Mouse (Mus musculus) forebrain, embryonic 13.5 days (tissue): ENCODE results near the gene Grhpr. TPM values are rescaled to one million over a fixed set of nuclear protein-coding genes. Genes with fewer than 3 reads are reported as not detected.

ENCODE experiments used
- ATAC-seq: fragments of 200-750 bp; cut with Nextera tagmentation; 2 replicates; pipeline ENCODE4 v1.8.0; 2017
- H3K27ac ChIP-seq: fragments of 300-500 bp; sonication (generic); 2 replicates; pipeline ENCODE4 v1.5.1; 2015; ENCODE audit warnings: inconsistent platforms, mild to moderate bottlenecking, moderate library complexity
- H3K27me3 ChIP-seq: fragments of 300-500 bp; sonication (generic); 2 replicates; pipeline ENCODE4 v1.6.1; 2015; ENCODE audit warnings: mild to moderate bottlenecking, inconsistent platforms
- H3K36me3 ChIP-seq: fragments of 300-500 bp; sonication (generic); 2 replicates; pipeline ENCODE4 v1.6.1; 2015; ENCODE audit warnings: mild to moderate bottlenecking, inconsistent platforms; ENCODE audit not compliant: poor library complexity, severe bottlenecking
- H3K4me1 ChIP-seq: fragments of 300-500 bp; sonication (generic); 2 replicates; pipeline ENCODE4 v1.6.1; 2015; ENCODE audit warnings: inconsistent platforms
- H3K4me2 ChIP-seq: fragments of 300-500 bp; sonication (generic); 2 replicates; pipeline ENCODE4 v1.6.1; 2015; ENCODE audit warnings: inconsistent platforms, mild to moderate bottlenecking, moderate library complexity
- H3K4me3 ChIP-seq: fragments of 300-500 bp; sonication (generic); 2 replicates; pipeline ENCODE4 v1.5.1; 2015; ENCODE audit warnings: mild to moderate bottlenecking, inconsistent platforms
- H3K9ac ChIP-seq: fragments of 300-500 bp; sonication (generic); 2 replicates; pipeline ENCODE4 v1.6.1; 2015; ENCODE audit warnings: mild to moderate bottlenecking, inconsistent platforms
- H3K9me3 ChIP-seq: fragments of 300-500 bp; sonication (generic); replicated peaks from 2 replicates; pipeline ENCODE4 v1.6.1; 2016; ENCODE audit warnings: inconsistent platforms
- WGBS: fragments of 180-500 bp; shearing (Covaris S2); methylation state at CpG from one replicate; pipeline ENCODE4 v1.1.7; 2015; 5-methylcytosine and 5-hydroxymethylcytosine counted together
- polyA plus RNA-seq: library from polyadenylated mRNA; unstranded; fragments of >200 nt; fragmentation: Nextera tagmentation; extraction: Ambion mirVana; gene quantifications from 2 replicates; pipeline ENCODE4 v1.2.1, GENCODE M21; 2015

Grhpr gene
- polyA plus RNA-seq, 1 experiment from 2014 or later, result 22.5 TPM

DNA sequence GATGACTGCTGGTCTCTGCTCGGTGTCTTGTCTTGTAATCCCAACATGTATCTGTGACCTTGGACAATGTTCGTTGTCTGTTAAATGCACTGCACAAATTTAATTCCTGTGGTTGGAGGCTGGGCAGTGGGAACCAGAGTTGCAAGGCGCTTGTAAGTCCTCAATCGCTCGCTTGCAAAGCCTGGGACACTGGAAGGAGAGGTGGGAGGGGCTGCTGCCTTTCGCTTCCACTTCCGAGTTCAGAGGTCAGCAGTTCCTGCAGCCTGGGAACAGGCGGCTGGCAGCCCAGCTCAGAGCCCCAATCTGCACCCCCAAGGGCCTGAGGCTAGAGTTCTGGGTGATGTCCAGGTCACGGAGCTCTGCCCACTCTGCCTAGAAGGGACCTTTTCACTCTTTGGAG lies 28.2 kb upstream of the Grhpr start:
- Histone ChIP-seq H3K4me1 (no peaks in the 10 kb centered on the region), H3K4me3 (no peak overlapping the region), H3K9ac (no peak overlapping the region), H3K4me2 (no peak overlapping the region), H3K36me3 (no peaks in the 10 kb centered on the region), H3K9me3 (no peaks in the 10 kb centered on the region), H3K27me3 (no peaks in the 10 kb centered on the region), H3K27ac (no peak overlapping the region)
- ATAC-seq, result no peak
- 81% methylated on average over 9 of the region's 9 CpGs for WGBS

DNA sequence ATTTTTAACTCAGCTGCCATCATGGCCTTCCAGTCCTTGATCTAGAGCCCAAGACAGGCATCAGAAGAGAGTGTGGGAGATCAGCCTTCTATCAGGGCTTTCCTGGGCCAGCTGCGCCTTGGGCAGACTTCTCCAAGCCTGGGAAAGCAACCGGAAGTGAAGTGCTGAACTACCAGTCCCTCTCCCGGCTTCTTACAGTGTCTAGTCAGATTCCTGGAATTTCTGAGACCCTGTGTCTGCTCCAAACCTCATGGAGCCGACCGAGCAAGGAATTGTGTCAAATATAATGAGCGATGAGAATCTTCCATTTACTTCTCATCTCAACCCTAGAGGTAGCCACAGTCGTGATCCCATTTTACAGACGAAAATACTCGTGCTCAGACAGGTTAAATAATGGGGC lies 22.4 kb upstream of the Grhpr start:
- ATAC-seq, result no peak
- no peaks in the 10 kb centered on the region for H3K36me3 ChIP-seq

DNA sequence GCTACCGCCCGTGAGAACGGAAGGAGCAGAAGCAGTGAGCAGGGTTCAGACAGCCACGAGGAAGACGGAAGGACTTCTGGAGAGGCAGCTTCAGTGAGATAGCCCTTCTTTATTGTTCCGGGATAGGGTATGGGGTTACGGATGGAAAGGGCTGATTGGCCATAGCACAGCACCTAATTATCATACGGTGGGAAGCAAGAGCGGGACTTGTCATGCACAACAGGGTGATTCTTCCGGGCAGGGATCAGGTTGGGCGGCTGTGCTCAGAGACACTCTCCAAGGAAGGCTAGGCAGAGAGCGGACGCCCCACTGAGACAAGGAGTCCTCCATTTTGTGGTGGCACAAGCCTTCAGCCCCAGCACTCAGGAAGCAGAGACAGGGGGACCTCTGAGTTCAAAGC lies 22.0 kb upstream of the Grhpr start:
- H3K4me3 ChIP-seq, result no peak overlapping the region
- no peak overlapping the region for H3K27ac ChIP-seq
- H3K9me3 ChIP-seq, result no peaks in the 10 kb centered on the region
- H3K4me1 ChIP-seq, result no peaks in the 10 kb centered on the region
- no peak overlapping the region for H3K4me2 ChIP-seq
- 92% methylated on average over 13 of the region's 13 CpGs for WGBS
- no peaks in the 10 kb centered on the region for H3K36me3 ChIP-seq
- no peak overlapping the region for H3K9ac ChIP-seq
- H3K27me3 ChIP-seq, result no peaks in the 10 kb centered on the region
- no peak for ATAC-seq

More for the DNA sequence above, 22.4 kb upstream of the Grhpr start:
- Histone ChIP-seq H3K27ac (no peak overlapping the region), H3K4me1 (no peaks in the 10 kb centered on the region), H3K27me3 (no peaks in the 10 kb centered on the region), H3K9ac (no peak overlapping the region), H3K4me2 (no peak overlapping the region), H3K9me3 (no peaks in the 10 kb centered on the region), H3K4me3 (no peak overlapping the region)
- WGBS, result 90% methylated on average over 9 of the region's 9 CpGs

DNA sequence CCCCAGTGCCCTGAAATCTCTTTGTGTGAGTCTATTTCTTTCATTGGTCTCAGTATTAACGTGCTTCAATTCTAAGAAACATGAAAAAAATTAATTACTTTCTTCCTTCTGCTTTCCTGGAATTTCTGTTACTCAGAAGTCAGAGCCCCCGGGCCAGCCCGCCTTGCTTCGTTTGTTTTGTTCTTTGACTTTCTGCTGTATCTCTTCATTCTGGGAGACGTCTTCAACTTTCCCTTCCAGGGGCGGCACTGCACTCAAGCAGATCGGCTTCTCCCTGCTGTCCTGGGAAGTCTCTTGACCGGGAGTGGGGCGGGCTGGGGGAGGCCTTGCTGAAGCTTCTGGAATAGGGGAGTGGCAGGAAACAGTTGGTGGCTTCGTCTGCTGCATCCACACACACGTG lies 18.0 kb upstream of the Grhpr start:
- H3K36me3 ChIP-seq, result no peaks in the 10 kb centered on the region
- H3K4me2 ChIP-seq, result no peak overlapping the region
- ATAC-seq, result no peak
- no peaks in the 10 kb centered on the region for H3K27me3 ChIP-seq
- H3K9ac ChIP-seq, result no peak overlapping the region
- no peaks in the 10 kb centered on the region for H3K4me1 ChIP-seq
- no peak overlapping the region for H3K27ac ChIP-seq
- no peak overlapping the region for H3K4me3 ChIP-seq
- no peaks in the 10 kb centered on the region for H3K9me3 ChIP-seq
- 72% methylated on average over 11 of the region's 11 CpGs for WGBS

DNA sequence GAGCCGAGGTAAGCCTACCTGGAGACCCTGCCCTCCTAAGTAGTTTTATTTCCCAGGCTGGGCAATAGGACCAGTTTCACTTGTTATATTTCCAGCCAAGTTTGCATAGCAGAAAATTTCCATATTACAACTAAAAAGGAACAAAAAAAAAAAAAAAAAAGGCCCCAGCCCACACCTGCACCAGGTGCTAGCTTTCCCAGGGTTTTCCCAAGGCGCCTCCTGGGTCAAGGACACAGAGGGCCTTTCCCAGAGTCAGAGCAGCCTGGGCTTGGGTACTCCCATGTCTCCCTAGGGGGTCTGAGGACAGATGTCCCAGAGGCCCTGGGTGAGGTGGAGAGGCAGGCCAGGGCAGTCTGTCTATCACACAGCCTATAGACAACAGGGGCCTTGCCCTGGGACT lies 16.0 kb upstream of the Grhpr start:
- Histone ChIP-seq H3K27ac (no peak overlapping the region), H3K4me1 (no peaks in the 10 kb centered on the region), H3K4me2 (no peak overlapping the region), H3K9me3 (no peaks in the 10 kb centered on the region), H3K9ac (no peak overlapping the region), H3K36me3 (no peaks in the 10 kb centered on the region), H3K4me3 (no peak overlapping the region), H3K27me3 (no peaks in the 10 kb centered on the region)
- ATAC-seq, result no peak
- WGBS, result 94% methylated on average over 2 of the region's 2 CpGs

DNA sequence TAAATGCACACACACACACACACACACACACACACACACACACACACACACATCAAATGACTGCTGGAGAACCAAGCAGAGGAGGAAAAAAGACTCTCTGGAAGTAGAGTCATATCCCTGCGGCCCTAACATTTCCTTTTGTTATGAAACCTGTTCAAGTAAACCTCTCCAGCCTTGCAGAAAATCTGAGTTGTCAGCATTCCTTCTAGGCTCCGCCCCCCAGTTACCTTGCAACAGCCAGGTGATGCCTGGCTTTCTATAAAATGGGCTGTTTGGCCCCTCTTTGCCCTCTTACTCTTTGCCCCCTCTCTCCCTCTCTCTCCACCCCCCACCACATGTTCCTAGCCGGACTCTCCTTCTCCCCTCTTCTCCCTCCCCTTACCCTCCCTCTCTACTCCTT lies 15.5 kb upstream of the Grhpr start:
- H3K36me3 ChIP-seq, result no peaks in the 10 kb centered on the region
- no peak overlapping the region for H3K4me3 ChIP-seq
- no peak overlapping the region for H3K4me2 ChIP-seq
- WGBS, result 83% methylated on average over 3 of the region's 3 CpGs
- no peak for ATAC-seq
- H3K9me3 ChIP-seq, result no peaks in the 10 kb centered on the region
- H3K27me3 ChIP-seq, result no peaks in the 10 kb centered on the region
- H3K9ac ChIP-seq, result no peak overlapping the region
- H3K4me1 ChIP-seq, result no peaks in the 10 kb centered on the region
- H3K27ac ChIP-seq, result no peak overlapping the region

DNA sequence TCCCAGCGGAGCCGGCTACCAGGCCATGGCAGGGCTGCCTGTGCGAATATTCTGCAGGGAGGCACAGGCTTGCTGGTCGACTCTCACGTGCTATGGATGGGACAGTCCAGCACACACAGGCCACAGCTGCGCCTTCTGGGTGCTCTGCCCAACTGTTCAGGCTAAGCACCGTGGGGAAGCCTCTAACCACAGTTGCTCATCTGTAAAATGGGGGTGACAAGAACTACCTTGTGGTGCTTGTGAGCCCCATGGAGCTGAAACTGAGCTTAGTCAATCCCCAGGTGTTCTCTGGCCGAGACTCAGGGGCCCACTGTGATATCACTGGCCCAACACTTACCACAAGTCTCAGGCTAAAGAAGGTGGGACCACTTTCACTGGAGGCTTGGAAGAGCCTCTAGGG lies 13.8 kb upstream of the Grhpr start:
- Histone ChIP-seq H3K9ac (no peak overlapping the region), H3K27me3 (no peaks in the 10 kb centered on the region), H3K36me3 (no peaks in the 10 kb centered on the region), H3K4me3 (no peak overlapping the region), H3K4me1 (no peaks in the 10 kb centered on the region), H3K4me2 (no peak overlapping the region), H3K9me3 (no peaks in the 10 kb centered on the region), H3K27ac (no peak overlapping the region)
- ATAC-seq, result no peak
- 81% methylated on average over 8 of the region's 8 CpGs for WGBS

DNA sequence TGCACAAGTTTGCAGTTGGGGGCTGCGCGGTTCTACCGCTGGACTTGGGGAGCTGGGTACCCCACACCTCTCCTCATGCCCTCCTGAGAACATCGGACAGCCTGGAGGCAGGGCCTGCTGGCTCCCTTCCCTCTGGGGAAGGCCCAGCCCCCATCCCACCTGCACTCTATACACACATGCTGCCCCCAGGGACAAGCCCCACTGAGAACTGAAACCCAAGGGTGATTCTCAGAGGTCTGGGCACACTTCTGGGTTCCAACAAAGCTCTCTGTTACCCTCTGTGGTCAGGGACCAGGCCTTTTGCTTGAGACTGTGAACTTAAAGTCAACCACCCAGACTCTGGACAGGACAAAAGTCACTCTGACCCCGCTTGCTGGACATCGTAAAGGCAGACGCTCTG lies 11.1 kb upstream of the Grhpr start:
- Histone ChIP-seq H3K4me2 (no peak overlapping the region), H3K27ac (no peak overlapping the region), H3K36me3 (no peaks in the 10 kb centered on the region), H3K4me3 (no peak overlapping the region), H3K27me3 (no peaks in the 10 kb centered on the region), H3K9me3 (no peaks in the 10 kb centered on the region), H3K9ac (no peak overlapping the region), H3K4me1 (peaks cover 7% of the 10 kb centered on the region)
- 88% methylated on average over 7 of the region's 7 CpGs for WGBS
- ATAC-seq, result no peak

DNA sequence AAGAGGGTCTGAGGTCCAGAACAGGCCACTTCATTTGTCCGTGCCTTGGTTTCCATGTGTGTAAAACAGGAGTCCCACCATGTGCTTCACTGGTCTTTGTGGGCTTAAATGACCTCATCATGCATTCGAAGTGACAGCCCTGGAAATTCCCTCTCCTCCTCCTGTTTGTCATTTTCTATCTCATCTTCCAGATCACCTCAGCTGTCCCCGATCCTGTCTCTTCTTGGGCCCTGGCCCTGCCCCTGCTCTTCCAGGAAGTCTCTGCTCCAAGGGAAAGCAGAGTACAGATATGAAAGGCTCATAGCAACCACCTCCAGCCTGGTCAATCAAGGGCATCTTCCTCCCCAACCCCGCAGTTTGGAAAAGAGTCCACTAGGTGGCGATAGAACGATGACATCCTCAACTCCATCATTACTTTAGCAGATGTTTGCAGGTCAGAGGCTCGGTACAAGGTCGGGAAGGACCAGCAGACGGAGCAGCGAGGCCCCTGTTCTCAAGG lies 10.5 kb upstream of the Grhpr start:
- ATAC-seq, result no peak
- WGBS, result 22% methylated on average over 10 of the region's 10 CpGs

DNA sequence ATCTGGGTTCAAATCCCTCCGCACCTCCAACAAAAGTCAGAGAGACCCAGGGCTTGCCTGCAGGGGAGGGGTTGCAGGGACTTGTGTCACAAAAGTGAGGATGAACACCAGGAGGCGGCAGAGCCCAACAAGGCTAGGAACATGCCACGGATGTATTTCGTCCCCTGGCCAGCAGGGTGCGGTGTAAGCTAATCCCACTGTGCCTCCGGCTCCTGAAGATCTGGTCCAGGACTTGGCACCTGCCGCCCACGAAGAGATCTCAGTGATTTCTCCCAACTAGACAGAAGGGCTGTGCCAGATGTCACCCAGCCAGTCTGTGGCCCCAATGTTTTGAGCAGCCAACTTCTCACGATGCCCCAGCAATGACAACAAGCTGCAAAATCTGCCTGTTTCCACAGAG lies 7.7 kb upstream of the Grhpr start:
- peak; percentile 57; the same call in 1 of the 2 replicates for ATAC-seq
- H3K36me3 ChIP-seq, result no peaks in the 10 kb centered on the region
- H3K27me3 ChIP-seq, result no peaks in the 10 kb centered on the region
- H3K27ac ChIP-seq, result no peak overlapping the region
- H3K4me2 ChIP-seq, result peak overlapping the region; percentile 38
- WGBS, result 12% methylated on average over 9 of the region's 9 CpGs
- no peak overlapping the region; the same call in 1 of the 2 replicates for H3K4me3 ChIP-seq
- no peaks in the 10 kb centered on the region for H3K9me3 ChIP-seq
- 0 out of 2 replicates have a peak overlapping the region, but pooled peaks have one; percentile 27 for H3K9ac ChIP-seq
- H3K4me1 ChIP-seq, result peaks cover 7% of the 10 kb centered on the region

More for the DNA sequence above, 10.5 kb upstream of the Grhpr start:
- Histone ChIP-seq H3K36me3 (no peaks in the 10 kb centered on the region), H3K4me3 (no peak overlapping the region), H3K27ac (no peak overlapping the region), H3K9me3 (no peaks in the 10 kb centered on the region), H3K9ac (no peak overlapping the region), H3K4me2 (no peak overlapping the region), H3K27me3 (no peaks in the 10 kb centered on the region), H3K4me1 (peaks cover 7% of the 10 kb centered on the region)

DNA sequence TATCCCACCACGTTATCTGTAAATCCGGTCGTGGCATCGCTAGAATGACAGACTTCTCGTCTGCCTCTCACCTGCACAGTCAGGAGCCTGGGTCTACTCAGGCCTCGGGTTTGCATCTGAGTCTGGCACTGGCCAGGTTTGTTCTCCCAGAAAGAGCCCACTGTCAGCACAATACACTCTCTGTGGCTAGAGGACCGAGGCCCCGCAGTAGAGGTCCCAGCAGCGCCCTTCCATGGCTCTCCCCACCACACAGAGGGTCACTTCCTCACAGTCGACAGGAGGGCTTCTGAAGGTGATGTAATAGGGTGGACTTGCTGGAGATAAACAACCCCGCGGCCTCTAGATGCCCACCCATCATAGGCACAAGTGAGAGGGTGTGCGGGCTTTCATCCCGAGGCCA lies 7.3 kb upstream of the Grhpr start:
- H3K4me2 ChIP-seq, result peak overlapping the region; percentile 38
- no peak overlapping the region for H3K27ac ChIP-seq
- 56% methylated on average over 14 of the region's 14 CpGs for WGBS
- no peak for ATAC-seq
- H3K9ac ChIP-seq, result peak overlapping the region; percentile 27; the same call in 1 of the 2 replicates
- no peak overlapping the region; the same call in 1 of the 2 replicates for H3K4me3 ChIP-seq
- no peaks in the 10 kb centered on the region for H3K36me3 ChIP-seq
- peaks cover 7% of the 10 kb centered on the region for H3K4me1 ChIP-seq
- H3K27me3 ChIP-seq, result no peaks in the 10 kb centered on the region
- H3K9me3 ChIP-seq, result no peaks in the 10 kb centered on the region

DNA sequence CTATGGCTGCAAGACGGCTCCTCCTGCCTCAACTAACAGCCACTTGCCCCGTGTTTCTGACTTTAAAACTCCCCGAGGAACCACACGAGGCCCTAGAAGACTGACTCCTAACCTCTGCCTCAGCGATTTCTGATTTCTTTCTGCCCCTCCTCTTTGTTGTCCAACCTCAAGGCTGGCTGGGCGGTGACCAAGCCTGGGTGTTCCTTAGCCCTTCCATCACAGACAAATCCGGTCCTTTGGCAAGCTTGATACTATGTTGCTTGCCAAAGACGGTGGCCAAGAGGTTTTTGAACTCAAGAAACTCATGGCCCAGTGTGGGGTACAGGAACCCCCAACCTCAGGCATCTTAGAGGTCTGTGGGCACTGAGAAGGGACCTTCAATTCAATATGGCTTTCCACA lies 6.9 kb upstream of the Grhpr start:
- Histone ChIP-seq H3K9ac (no peak overlapping the region), H3K4me3 (no peak overlapping the region), H3K27ac (no peak overlapping the region), H3K9me3 (no peaks in the 10 kb centered on the region), H3K27me3 (no peaks in the 10 kb centered on the region), H3K4me2 (no peak overlapping the region), H3K36me3 (no peaks in the 10 kb centered on the region), H3K4me1 (peaks cover 7% of the 10 kb centered on the region)
- ATAC-seq, result no peak
- WGBS, result 83% methylated on average over 8 of the region's 8 CpGs

DNA sequence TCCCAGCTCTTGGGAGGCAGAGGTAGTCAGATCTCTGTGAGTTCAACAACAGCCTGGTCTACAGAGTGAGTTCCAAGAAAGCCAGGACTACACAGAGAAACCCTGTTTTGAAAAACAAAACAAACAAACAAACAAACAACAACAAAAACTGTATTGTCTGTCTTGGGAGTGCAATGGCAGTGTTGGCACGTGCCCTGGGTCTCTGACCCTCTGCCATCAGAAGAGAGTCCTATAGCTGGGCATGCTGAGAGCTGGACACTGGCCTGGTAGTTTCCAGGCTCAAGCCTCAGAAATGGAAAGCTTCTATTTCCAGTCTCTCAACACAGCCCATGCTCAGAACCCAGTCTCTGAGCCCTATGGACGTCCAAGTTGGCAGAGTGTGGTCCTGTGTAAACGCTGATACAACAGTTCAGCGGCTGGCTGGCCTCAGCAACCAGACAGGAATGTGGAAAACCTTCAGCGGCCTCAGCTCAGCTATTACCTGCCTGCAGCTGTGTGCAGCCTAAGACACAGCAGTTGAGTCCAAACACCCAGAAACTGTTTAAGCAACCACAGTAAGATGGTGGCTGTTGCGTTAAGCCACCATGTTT lies 5.1 kb upstream of the Grhpr start:
- H3K36me3 ChIP-seq, result no peaks in the 10 kb centered on the region
- H3K4me3 ChIP-seq, result no peak overlapping the region
- no peak overlapping the region for H3K9ac ChIP-seq
- peaks cover 10% of the 10 kb centered on the region for H3K4me1 ChIP-seq
- no peak overlapping the region for H3K27ac ChIP-seq
- no peaks in the 10 kb centered on the region for H3K9me3 ChIP-seq
- no peaks in the 10 kb centered on the region for H3K27me3 ChIP-seq
- no peak for ATAC-seq
- no peak overlapping the region for H3K4me2 ChIP-seq
- WGBS, result 81% methylated on average over 6 of the region's 6 CpGs
